Mouse (Mus musculus): Measurements from ENCODE around the gene Afap1l2. TPM values are rescaled to one million over a fixed set of nuclear protein-coding genes. Genes with fewer than 3 reads are reported as not detected.

Afap1l2 gene
- polyA plus RNA-seq, 1 experiment from 2014 or later = 22.0 TPM

- Histone ChIP-seq H3K9ac (replicated peaks; ENCODE audit: low read length) (no peak overlapping the region), H3K4me3 (ENCODE audit: low read length) (no peak overlapping the region), H3K27me3 (ENCODE audit: insufficient read depth, low read length) (no peaks in the 10 kb centered on the region), H3K9me3 (ENCODE audit: low read length) (no peaks in the 10 kb centered on the region), H3K27ac (ENCODE audit: low read length) (no peak overlapping the region), H3K4me1 (ENCODE audit: insufficient read depth, low read length) (0 out of 2 replicates have a peak, but pooled peaks cover 4% of the 10 kb centered on the region), H3K36me3 (ENCODE audit: insufficient read depth, low read length) (0 out of 2 replicates have a peak, but pooled peaks cover 3% of the 10 kb centered on the region), H3K4me2 (replicated peaks; ENCODE audit: low read depth, low read length) (no peak overlapping the region)
- ATAC-seq (ENCODE audit: low FRiP score, low TSS enrichment) = no peak
- 93% methylated on average over 8 of the region's 8 CpGs for WGBS
Measured at GRCm38 (mm10) chr19:56936253-56936652, 71.8 kb downstream of the Afap1l2 start.

GRCm38 (mm10) chr19:56935777-56936176, 72.3 kb downstream of the Afap1l2 start:
- Histone ChIP-seq H3K36me3 (ENCODE audit: insufficient read depth, low read length) (0 out of 2 replicates have a peak, but pooled peaks cover 3% of the 10 kb centered on the region), H3K27ac (ENCODE audit: low read length) (no peak overlapping the region), H3K4me2 (replicated peaks; ENCODE audit: low read depth, low read length) (no peak overlapping the region), H3K4me1 (ENCODE audit: insufficient read depth, low read length) (0 out of 2 replicates have a peak, but pooled peaks cover 4% of the 10 kb centered on the region), H3K9me3 (ENCODE audit: low read length) (no peaks in the 10 kb centered on the region), H3K4me3 (ENCODE audit: low read length) (no peak overlapping the region), H3K9ac (replicated peaks; ENCODE audit: low read length) (no peak overlapping the region), H3K27me3 (ENCODE audit: insufficient read depth, low read length) (no peaks in the 10 kb centered on the region)
- 85% methylated on average over 7 of the region's 7 CpGs for WGBS
- no peak for ATAC-seq (ENCODE audit: low FRiP score, low TSS enrichment)

- Histone ChIP-seq H3K4me1 (ENCODE audit: insufficient read depth, low read length) (0 out of 2 replicates have a peak, but pooled peaks cover 4% of the 10 kb centered on the region), H3K9me3 (ENCODE audit: low read length) (no peaks in the 10 kb centered on the region), H3K27ac (ENCODE audit: low read length) (no peak overlapping the region), H3K27me3 (ENCODE audit: insufficient read depth, low read length) (no peaks in the 10 kb centered on the region), H3K4me2 (replicated peaks; ENCODE audit: low read depth, low read length) (no peak overlapping the region), H3K4me3 (ENCODE audit: low read length) (no peak overlapping the region), H3K36me3 (ENCODE audit: insufficient read depth, low read length) (0 out of 2 replicates have a peak, but pooled peaks cover 3% of the 10 kb centered on the region), H3K9ac (replicated peaks; ENCODE audit: low read length) (no peak overlapping the region)
- no peak for ATAC-seq (ENCODE audit: low FRiP score, low TSS enrichment)
- WGBS = 81% methylated on average over 6 of the region's 6 CpGs
Measured at GRCm38 (mm10) chr19:56935111-56935510, 72.9 kb downstream of the Afap1l2 start.

- no peak for ATAC-seq (ENCODE audit: low FRiP score, low TSS enrichment)
- no peak overlapping the region for H3K4me3 ChIP-seq (ENCODE audit: low read length)
- no peaks in the 10 kb centered on the region for H3K9me3 ChIP-seq (ENCODE audit: low read length)
- 0 out of 2 replicates have a peak, but pooled peaks cover 4% of the 10 kb centered on the region for H3K4me1 ChIP-seq (ENCODE audit: insufficient read depth, low read length)
- WGBS = 77% methylated on average over 3 of the region's 3 CpGs
- no peaks in the 10 kb centered on the region for H3K27me3 ChIP-seq (ENCODE audit: insufficient read depth, low read length)
- 0 out of 2 replicates have a peak, but pooled peaks cover 3% of the 10 kb centered on the region for H3K36me3 ChIP-seq (ENCODE audit: insufficient read depth, low read length)
- H3K9ac ChIP-seq (replicated peaks; ENCODE audit: low read length) = no peak overlapping the region
- H3K27ac ChIP-seq (ENCODE audit: low read length) = no peak overlapping the region
- H3K4me2 ChIP-seq (replicated peaks; ENCODE audit: low read depth, low read length) = no peak overlapping the region
Measured at GRCm38 (mm10) chr19:56933800-56934199, 74.2 kb downstream of the Afap1l2 start.

GRCm38 (mm10) chr19:56930029-56930428, 78.0 kb downstream of the Afap1l2 start:
- Histone ChIP-seq H3K4me3 (ENCODE audit: low read length) (no peak overlapping the region), H3K9me3 (ENCODE audit: low read length) (no peaks in the 10 kb centered on the region), H3K27ac (ENCODE audit: low read length) (no peak overlapping the region), H3K36me3 (ENCODE audit: insufficient read depth, low read length) (no peaks in the 10 kb centered on the region), H3K4me1 (ENCODE audit: insufficient read depth, low read length) (no peaks in the 10 kb centered on the region), H3K9ac (replicated peaks; ENCODE audit: low read length) (no peak overlapping the region), H3K4me2 (replicated peaks; ENCODE audit: low read depth, low read length) (no peak overlapping the region), H3K27me3 (ENCODE audit: insufficient read depth, low read length) (no peaks in the 10 kb centered on the region)
- 88% methylated on average over 9 of the region's 9 CpGs for WGBS
- ATAC-seq (ENCODE audit: low FRiP score, low TSS enrichment) = peak; percentile 54; the same call in 1 of the 2 replicates

- Histone ChIP-seq H3K9me3 (ENCODE audit: low read length) (no peaks in the 10 kb centered on the region), H3K4me2 (replicated peaks; ENCODE audit: low read depth, low read length) (no peak overlapping the region), H3K27me3 (ENCODE audit: insufficient read depth, low read length) (no peaks in the 10 kb centered on the region), H3K4me3 (ENCODE audit: low read length) (no peak overlapping the region), H3K27ac (ENCODE audit: low read length) (no peak overlapping the region), H3K4me1 (ENCODE audit: insufficient read depth, low read length) (no peaks in the 10 kb centered on the region), H3K9ac (replicated peaks; ENCODE audit: low read length) (no peak overlapping the region), H3K36me3 (ENCODE audit: insufficient read depth, low read length) (no peaks in the 10 kb centered on the region)
- no peak for ATAC-seq (ENCODE audit: low FRiP score, low TSS enrichment)
- WGBS = 53% methylated on average over 3 of the region's 3 CpGs
Measured at GRCm38 (mm10) chr19:56929392-56929791, 78.6 kb downstream of the Afap1l2 start.

GRCm38 (mm10) chr19:56921744-56922143, 86.3 kb downstream of the Afap1l2 start:
- H3K9ac ChIP-seq (replicated peaks; ENCODE audit: low read length) = no peak overlapping the region
- no peak overlapping the region for H3K4me3 ChIP-seq (ENCODE audit: low read length)
- WGBS = 68% methylated on average over 5 of the region's 5 CpGs
- H3K27me3 ChIP-seq (ENCODE audit: insufficient read depth, low read length) = no peaks in the 10 kb centered on the region
- H3K9me3 ChIP-seq (ENCODE audit: low read length) = no peaks in the 10 kb centered on the region
- no peaks in the 10 kb centered on the region for H3K36me3 ChIP-seq (ENCODE audit: insufficient read depth, low read length)
- H3K27ac ChIP-seq (ENCODE audit: low read length) = no peak overlapping the region
- H3K4me2 ChIP-seq (replicated peaks; ENCODE audit: low read depth, low read length) = no peak overlapping the region
- H3K4me1 ChIP-seq (ENCODE audit: insufficient read depth, low read length) = peaks cover 6% of the 10 kb centered on the region
- no peak for ATAC-seq (ENCODE audit: low FRiP score, low TSS enrichment)

GRCm38 (mm10) chr19:56920232-56920631, 87.8 kb downstream of the Afap1l2 start:
- H3K27me3 ChIP-seq (ENCODE audit: insufficient read depth, low read length) = no peaks in the 10 kb centered on the region
- no peaks in the 10 kb centered on the region for H3K9me3 ChIP-seq (ENCODE audit: low read length)
- H3K4me2 ChIP-seq (replicated peaks; ENCODE audit: low read depth, low read length) = no peak overlapping the region
- peak overlapping the region; percentile 29; the same call in 1 of the 2 replicates for H3K9ac ChIP-seq (replicated peaks; ENCODE audit: low read length)
- H3K4me1 ChIP-seq (ENCODE audit: insufficient read depth, low read length) = peaks cover 8% of the 10 kb centered on the region
- no peaks in the 10 kb centered on the region; the same call in 1 of the 2 replicates for H3K36me3 ChIP-seq (ENCODE audit: insufficient read depth, low read length)
- no peak for ATAC-seq (ENCODE audit: low FRiP score, low TSS enrichment)
- H3K27ac ChIP-seq (ENCODE audit: low read length) = peak overlapping the region; percentile 65
- whole genome bisulfite sequencing = 86% methylated on average over 13 of the region's 13 CpGs
- H3K4me3 ChIP-seq (ENCODE audit: low read length) = no peak overlapping the region

GRCm38 (mm10) chr19:56919628-56920027, 88.4 kb downstream of the Afap1l2 start:
- Histone ChIP-seq H3K9ac (replicated peaks; ENCODE audit: low read length) (no peak overlapping the region), H3K36me3 (ENCODE audit: insufficient read depth, low read length) (peaks cover 4% of the 10 kb centered on the region; the same call in 1 of the 2 replicates), H3K27me3 (ENCODE audit: insufficient read depth, low read length) (no peaks in the 10 kb centered on the region), H3K27ac (ENCODE audit: low read length) (peak overlapping the region; percentile 65; the same call in 1 of the 2 replicates), H3K4me1 (ENCODE audit: insufficient read depth, low read length) (peaks cover 8% of the 10 kb centered on the region), H3K9me3 (ENCODE audit: low read length) (no peaks in the 10 kb centered on the region), H3K4me3 (ENCODE audit: low read length) (no peak overlapping the region), H3K4me2 (replicated peaks; ENCODE audit: low read depth, low read length) (no peak overlapping the region)
- WGBS = 12% methylated on average over 7 of the region's 7 CpGs
- ATAC-seq (ENCODE audit: low FRiP score, low TSS enrichment) = peak; percentile 79

- WGBS = 52% methylated on average over 6 of the region's 6 CpGs
- H3K27ac ChIP-seq (ENCODE audit: low read length) = peak overlapping the region; percentile 80
- peaks cover 13% of the 10 kb centered on the region for H3K4me1 ChIP-seq (ENCODE audit: insufficient read depth, low read length)
- no peaks in the 10 kb centered on the region for H3K9me3 ChIP-seq (ENCODE audit: low read length)
- peak; percentile 80 for ATAC-seq (ENCODE audit: low FRiP score, low TSS enrichment)
- H3K27me3 ChIP-seq (ENCODE audit: insufficient read depth, low read length) = no peaks in the 10 kb centered on the region
- no peak overlapping the region for H3K4me3 ChIP-seq (ENCODE audit: low read length)
- H3K9ac ChIP-seq (replicated peaks; ENCODE audit: low read length) = no peak overlapping the region
- no peak overlapping the region for H3K4me2 ChIP-seq (replicated peaks; ENCODE audit: low read depth, low read length)
- peaks cover 9% of the 10 kb centered on the region; the same call in 1 of the 2 replicates for H3K36me3 ChIP-seq (ENCODE audit: insufficient read depth, low read length)
Measured at GRCm38 (mm10) chr19:56915084-56915483, 92.9 kb downstream of the Afap1l2 start.

All from kidney, embryonic 16.5 days (tissue).